Mouse (Mus musculus) bone marrow macrophage, adult 2 months (primary cell): ENCODE measurements at regions not wholly inside any gene's neighbourhood (a gene's known extent, or its start where the extent isn't known, plus 50 kb on each side); places are given as distances from the start of the nearest gene placed in this dataset.

Experiments
- CTCF ChIP-seq: IDR thresholded peaks from 2 replicates; pipeline ENCODE4 v1.5.1; 2012; ENCODE audit warnings: low read depth, mild to moderate bottlenecking, low read length, moderate library complexity
- POLR2A ChIP-seq: IDR thresholded peaks from 2 replicates; pipeline ENCODE4 v1.6.1; 2012; ENCODE audit warnings: mild to moderate bottlenecking, low read depth, low read length, borderline replicate concordance

DNA sequence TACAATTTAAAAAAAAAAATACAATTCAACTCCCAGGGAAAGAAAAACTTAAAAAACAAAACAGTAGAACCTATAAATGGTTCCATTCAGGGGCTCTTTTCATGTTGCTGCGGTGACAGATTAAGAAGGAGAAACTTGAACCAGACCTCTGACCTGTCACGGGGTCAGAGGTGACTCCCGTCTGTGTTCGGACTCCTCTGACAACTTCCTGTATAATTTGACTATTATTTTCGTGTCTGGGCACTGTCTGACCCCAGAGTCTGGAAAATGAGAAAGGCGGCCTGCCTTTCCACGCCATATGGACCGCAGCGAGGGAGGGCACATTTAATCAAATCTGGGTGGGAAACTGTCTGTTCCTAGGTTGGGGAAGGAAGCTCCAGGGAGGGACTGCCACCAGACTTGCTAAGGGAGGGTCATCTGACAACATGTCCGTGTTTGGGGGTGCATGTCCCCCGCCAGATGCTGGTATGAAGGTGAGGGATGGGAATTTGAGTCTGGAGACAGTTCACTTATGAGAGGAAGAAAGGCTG is 634.7 kb upstream of the 3110018I06Rik start:
- TF ChIP-seq POLR2A (no peak), CTCF (no peak)
